Mouse (Mus musculus): ENCODE results near the gene Chchd3.

DNA sequence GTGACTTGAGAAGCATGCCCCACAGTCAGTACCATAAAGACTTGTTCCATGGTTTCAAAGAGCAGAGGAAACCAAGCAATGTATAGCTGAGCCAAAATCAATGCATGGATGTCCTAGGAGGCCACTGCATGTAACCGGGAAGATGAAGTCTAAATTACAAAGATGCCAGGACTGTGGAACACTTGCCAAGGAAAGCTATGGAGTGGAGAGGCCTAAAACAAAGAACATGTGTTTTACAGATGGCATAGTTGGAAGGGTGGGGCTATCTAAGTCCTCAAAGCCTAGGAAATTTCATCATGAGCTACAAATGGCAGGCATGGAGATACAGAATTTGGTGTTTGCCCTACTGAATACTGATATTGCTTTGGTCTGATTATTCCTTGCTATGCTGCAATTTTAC is 137.7 kb downstream of the Chchd3 start:
- TF ChIP-seq POLR2A (IDR thresholded peaks at IDR 0.05; ENCODE audit: insufficient read depth, low read depth, low read length): no peak
- no peak for TF ChIP-seq CTCF (IDR thresholded peaks at IDR 0.05; ENCODE audit: insufficient read depth, low read depth, low read length)
